Mouse (Mus musculus) heart, embryonic 13.5 days (tissue): ENCODE measurements around the gene Drc7. TPM values are rescaled to one million over a fixed set of nuclear protein-coding genes. Genes with fewer than 3 reads are reported as not detected.
A peak's percentile ranks its signal among the peaks of the same experiment; 100 is the strongest.
"Not testable (repeated sequence)": the region's sequence is repeated elsewhere in the genome, so short reads cannot be mapped to it uniquely, and the experiment has no call there.

ENCODE experiments used
- ATAC-seq: fragments of 200-750 bp; cut with Nextera tagmentation; 2 replicates; pipeline ENCODE4 v1.8.0; 2017; ENCODE audit warnings: moderate TSS enrichment; ENCODE audit not compliant: insufficient number of reproducible peaks, low FRiP score, low TSS enrichment; ENCODE audit errors: extremely low read depth
- H3K27ac ChIP-seq: fragments of 300-500 bp; sonication (generic); replicated peaks from 2 replicates; pipeline ENCODE4 v1.5.1; 2015; ENCODE audit warnings: moderate library complexity, mild to moderate bottlenecking, inconsistent platforms
- H3K27me3 ChIP-seq: fragments of 300-500 bp; sonication (generic); replicated peaks from 2 replicates; pipeline ENCODE4 v1.6.1; 2015; ENCODE audit warnings: mild to moderate bottlenecking, inconsistent platforms
- H3K36me3 ChIP-seq: fragments of 300-500 bp; sonication (generic); 2 replicates; pipeline ENCODE4 v1.6.1; 2015; ENCODE audit warnings: mild to moderate bottlenecking, inconsistent platforms
- H3K4me1 ChIP-seq: fragments of 300-500 bp; sonication (generic); 2 replicates; pipeline ENCODE4 v1.6.1; 2015; ENCODE audit warnings: inconsistent platforms
- H3K4me2 ChIP-seq: fragments of 300-500 bp; sonication (generic); 2 replicates; pipeline ENCODE4 v1.6.1; 2015; ENCODE audit warnings: inconsistent platforms, mild to moderate bottlenecking, moderate library complexity
- H3K4me3 ChIP-seq: fragments of 300-500 bp; sonication (generic); 2 replicates; pipeline ENCODE4 v1.5.1; 2015; ENCODE audit warnings: moderate library complexity, mild to moderate bottlenecking, inconsistent platforms
- H3K9ac ChIP-seq: fragments of 300-500 bp; sonication (generic); 2 replicates; pipeline ENCODE4 v1.6.1; 2015; ENCODE audit warnings: inconsistent platforms, mild to moderate bottlenecking, moderate library complexity
- H3K9me3 ChIP-seq: fragments of 300-500 bp; sonication (generic); 2 replicates; pipeline ENCODE4 v1.6.1; 2016; ENCODE audit warnings: inconsistent platforms
- WGBS: fragments of 180-500 bp; shearing (Covaris S2); methylation state at CpG from one replicate; pipeline ENCODE4 v1.1.7; 2015; ENCODE audit warnings: mixed read lengths; 5-methylcytosine and 5-hydroxymethylcytosine counted together
- polyA plus RNA-seq: library from polyadenylated mRNA; unstranded; fragments of >200 nt; fragmentation: Nextera tagmentation; extraction: Ambion mirVana; gene quantifications from 2 replicates; pipeline ENCODE4 v1.2.1, GENCODE M21; 2015

Drc7 gene
- polyA plus RNA-seq, 1 experiment from 2014 or later: not detected

DNA sequence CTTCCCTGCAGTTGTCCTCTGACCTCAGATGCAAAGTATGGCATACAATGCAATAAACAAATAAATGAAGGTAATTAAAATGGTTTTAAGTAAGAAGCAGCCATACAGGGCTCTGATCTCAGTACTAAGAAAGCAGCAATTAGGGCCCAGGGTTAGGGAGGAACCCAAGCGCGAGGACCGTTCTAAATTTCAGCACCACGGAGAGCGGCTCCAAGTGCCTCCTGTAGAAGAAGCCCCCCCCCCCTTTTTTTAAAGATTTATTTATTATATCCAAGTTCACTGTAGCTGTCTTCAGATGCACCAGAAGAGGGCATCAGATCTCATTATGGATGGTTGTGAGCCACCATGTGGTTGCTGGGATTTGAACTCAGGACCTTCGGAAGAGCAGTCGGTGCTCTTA, 26.5 kb upstream of the Drc7 start:
- H3K4me2 ChIP-seq, H3K4me3 ChIP-seq, H3K9me3 ChIP-seq, ATAC-seq, H3K27me3 ChIP-seq, H3K36me3 ChIP-seq, H3K9ac ChIP-seq, H3K4me1 ChIP-seq, H3K27ac ChIP-seq: not testable (repeated sequence)
- WGBS: 49% methylated on average over 7 of the region's 7 CpGs

DNA sequence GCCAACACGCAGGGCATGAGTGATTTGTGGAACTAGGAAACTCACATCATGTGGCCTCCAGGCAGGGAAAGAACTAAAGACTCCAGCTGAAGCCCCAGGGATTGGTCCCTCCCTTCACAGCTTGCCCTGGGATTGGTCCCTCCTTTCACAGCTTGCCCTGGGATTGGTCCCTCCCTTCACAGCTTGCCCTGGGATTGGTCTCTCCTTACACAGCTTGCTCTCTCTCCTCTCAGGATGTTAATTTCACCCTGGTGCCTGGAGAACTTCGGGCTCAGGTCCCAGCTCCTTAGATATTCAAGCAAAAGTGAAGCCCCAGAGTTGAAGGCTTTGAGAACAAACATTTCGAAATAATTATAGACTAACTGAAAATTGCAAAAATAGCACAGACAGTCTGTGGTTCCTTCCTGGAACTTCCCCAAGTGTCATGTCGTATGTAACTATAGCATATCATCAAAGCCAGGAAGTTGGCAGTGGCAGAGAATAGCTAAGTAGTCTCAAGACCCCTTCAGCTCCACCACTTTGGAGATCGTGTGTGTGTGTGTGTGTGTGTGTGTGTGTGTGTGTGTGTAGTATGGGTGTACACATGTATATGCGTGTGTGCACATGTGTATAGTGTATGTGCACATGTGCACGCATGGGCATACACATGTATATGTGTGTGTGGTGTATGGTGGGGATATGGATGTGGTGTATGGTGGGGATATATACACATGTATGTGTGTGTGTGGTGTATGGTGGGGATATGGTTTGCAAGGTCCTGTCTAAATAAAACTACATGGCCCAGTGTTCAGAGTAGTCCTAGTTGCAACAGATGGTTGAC, 17.6 kb upstream of the Drc7 start:
- Histone ChIP-seq H3K27me3 (no peaks in the 10 kb centered on the region; the same call in 1 of the 2 replicates), H3K4me1 (no peaks in the 10 kb centered on the region), H3K4me3 (no peak overlapping the region), H3K9me3 (no peaks in the 10 kb centered on the region), H3K9ac (no peak overlapping the region), H3K36me3 (no peaks in the 10 kb centered on the region), H3K27ac (no peak overlapping the region), H3K4me2 (no peak overlapping the region)
- peak; percentile 38; the same call in 1 of the 2 replicates for ATAC-seq
- WGBS: 54% methylated on average over 7 of the region's 7 CpGs

DNA sequence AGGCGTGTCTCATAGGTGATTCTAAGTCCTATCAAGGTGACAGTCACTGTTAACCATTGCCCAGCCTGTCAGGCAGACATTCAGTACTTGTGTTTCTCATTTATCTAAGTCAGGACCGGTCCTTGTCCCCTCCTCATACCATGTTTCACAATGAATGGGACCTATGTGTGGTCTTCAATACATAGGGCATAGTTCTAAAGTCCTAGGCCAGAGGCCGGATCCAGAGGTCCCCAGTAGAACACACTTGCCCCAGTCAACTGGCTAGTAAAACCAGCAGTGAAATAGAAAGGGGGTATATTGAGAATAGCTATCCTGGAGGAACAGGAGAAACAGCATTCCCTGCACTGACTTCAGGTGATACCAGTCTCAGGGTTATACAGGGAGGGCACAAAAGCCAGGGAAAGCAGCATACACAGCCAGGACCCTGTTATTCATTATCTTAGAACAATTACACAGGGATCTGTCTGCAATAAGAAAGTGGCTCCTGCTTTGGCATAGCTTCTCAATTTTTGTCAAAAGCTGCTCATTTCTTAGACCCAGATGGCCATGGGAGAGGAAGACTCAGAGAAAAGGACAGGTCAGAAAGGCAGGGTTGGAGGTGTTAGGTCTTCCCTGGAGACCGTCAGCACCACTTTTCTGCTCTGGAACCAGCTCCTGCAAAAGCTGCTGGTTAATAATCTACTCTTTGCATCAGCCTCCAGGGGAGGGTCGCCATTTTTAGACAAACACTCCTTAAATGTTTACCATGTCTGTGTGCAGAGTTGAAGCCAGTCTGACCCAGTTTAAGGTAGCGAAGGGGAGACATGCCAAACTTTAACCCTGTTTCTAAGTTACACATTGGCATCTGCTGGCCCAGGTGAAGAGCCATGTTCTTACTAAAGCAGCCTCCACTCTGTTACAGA, 12.8 kb upstream of the Drc7 start:
- Histone ChIP-seq H3K4me3 (no peak overlapping the region), H3K9me3 (no peaks in the 10 kb centered on the region), H3K9ac (no peak overlapping the region), H3K27me3 (no peaks in the 10 kb centered on the region; the same call in 1 of the 2 replicates), H3K4me2 (no peak overlapping the region), H3K27ac (no peak overlapping the region), H3K4me1 (no peaks in the 10 kb centered on the region), H3K36me3 (no peaks in the 10 kb centered on the region)
- WGBS: 61% methylated on average over 6 of the region's 6 CpGs
- ATAC-seq: no peak

DNA sequence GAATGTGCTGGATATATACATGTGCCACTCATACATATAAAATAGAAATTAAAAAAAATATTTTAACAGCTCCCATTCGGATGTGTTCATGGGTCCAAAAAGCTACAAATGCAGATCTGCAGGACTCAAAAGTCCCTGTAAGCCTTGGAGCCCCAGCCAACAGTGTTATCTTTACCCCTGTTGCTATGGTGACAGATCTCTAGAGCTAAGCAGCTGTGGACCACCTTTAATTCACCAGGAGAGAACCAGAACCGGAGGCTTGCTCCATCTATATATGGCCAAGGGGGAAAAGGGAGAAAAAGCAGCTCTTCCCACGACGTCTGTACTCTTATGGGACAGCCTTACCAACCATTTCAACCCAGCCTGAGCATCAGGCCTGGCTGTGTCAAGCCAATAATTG, 10.1 kb upstream of the Drc7 start:
- H3K27ac ChIP-seq: no peak overlapping the region
- WGBS: 60% methylated on average over 4 of the region's 4 CpGs
- no peaks in the 10 kb centered on the region for H3K36me3 ChIP-seq
- no peak overlapping the region for H3K9ac ChIP-seq
- H3K4me1 ChIP-seq: no peaks in the 10 kb centered on the region
- ATAC-seq: no peak
- no peaks in the 10 kb centered on the region; the same call in none of the 2 replicates for H3K27me3 ChIP-seq
- no peak overlapping the region for H3K4me2 ChIP-seq
- H3K4me3 ChIP-seq: no peak overlapping the region
- no peaks in the 10 kb centered on the region for H3K9me3 ChIP-seq

DNA sequence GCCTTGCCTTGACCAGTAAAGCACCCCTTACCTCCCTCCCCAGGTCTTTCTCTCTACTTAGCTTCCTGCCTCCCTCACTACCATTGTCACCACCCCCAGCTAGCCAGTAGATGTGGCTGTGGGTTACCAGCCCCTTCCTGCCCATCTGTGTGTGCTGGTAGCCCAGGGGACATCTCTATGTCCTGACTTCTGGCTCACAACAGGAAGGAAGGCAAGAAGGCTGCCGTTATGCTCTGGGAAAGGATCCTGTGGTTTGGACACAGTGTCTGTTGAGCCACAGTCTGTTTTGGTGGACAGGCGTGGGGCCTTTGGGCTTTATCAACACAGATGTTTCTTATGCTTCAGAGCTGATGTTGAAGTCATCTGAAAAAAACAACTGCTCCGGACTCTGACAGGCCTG, 7.9 kb upstream of the Drc7 start:
- Histone ChIP-seq H3K9me3 (no peaks in the 10 kb centered on the region), H3K27ac (no peak overlapping the region), H3K4me3 (no peak overlapping the region), H3K27me3 (no peaks in the 10 kb centered on the region; the same call in none of the 2 replicates), H3K36me3 (no peaks in the 10 kb centered on the region), H3K4me1 (no peaks in the 10 kb centered on the region), H3K9ac (no peak overlapping the region), H3K4me2 (no peak overlapping the region)
- 61% methylated on average over 3 of the region's 3 CpGs for WGBS
- ATAC-seq: no peak

DNA sequence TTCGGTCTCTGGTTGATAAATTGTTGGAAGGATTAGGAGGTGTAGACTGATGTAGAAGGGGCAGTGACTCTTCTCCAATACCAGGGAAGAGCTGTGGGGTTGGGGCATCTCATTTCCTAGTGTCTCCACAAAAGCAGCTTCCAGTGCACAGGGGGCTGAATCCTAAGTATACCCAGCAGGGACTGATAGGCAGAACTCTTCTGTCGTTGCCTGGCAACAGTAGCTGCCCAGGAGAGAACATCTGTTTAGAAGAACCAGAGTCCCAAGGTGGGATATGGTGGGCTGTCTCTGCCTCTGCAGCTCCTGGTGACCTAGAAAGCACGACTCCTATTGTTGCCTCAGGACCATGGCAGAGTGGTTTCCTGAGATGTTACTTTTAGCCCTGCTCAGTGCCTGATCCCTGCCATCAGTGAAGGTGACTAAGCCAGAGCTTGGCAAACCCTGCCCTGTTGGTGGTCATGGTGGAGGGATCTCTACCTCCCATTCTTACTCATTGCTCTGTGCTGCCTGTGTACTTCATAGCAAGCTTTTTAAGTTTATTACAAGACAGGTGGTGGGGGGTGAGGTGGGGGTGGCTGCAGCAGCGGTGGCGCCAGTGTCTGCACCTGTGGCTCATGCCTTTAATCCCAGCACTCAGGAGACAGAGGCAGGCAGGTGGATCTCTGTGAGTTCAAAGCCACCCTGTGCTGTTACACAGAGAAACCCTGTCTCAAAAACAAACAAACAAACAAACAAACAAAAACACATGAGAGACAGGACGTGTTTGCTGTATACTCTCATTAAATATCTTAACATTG, 6.8 kb upstream of the Drc7 start:
- ATAC-seq: no peak
- Histone ChIP-seq H3K4me3 (no peak overlapping the region), H3K36me3 (no peaks in the 10 kb centered on the region), H3K9me3 (no peaks in the 10 kb centered on the region), H3K4me2 (no peak overlapping the region), H3K9ac (no peak overlapping the region), H3K27ac (no peak overlapping the region), H3K27me3 (no peaks in the 10 kb centered on the region; the same call in 1 of the 2 replicates), H3K4me1 (no peaks in the 10 kb centered on the region)
- WGBS: 63% methylated on average over 6 of the region's 6 CpGs

DNA sequence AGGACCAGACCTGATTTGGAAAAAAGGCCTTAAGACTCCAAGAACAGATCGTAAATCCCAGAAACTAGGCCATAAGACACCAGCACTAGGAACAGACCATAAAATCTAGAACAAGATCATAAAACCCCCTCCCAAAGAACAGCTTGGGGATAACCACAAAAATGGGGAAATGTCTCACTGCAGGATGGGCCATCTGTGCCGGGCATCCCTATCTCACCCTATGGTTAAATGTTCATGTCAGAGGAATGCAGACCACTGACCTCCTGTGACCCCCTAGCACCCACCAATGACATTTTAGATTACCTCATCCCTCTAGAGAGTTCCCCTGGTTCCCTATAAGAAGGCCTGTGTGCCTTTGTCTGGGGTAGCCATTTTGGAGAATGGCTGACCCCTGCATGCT, 5.3 kb upstream of the Drc7 start:
- Histone ChIP-seq H3K9me3 (no peaks in the 10 kb centered on the region), H3K36me3 (no peaks in the 10 kb centered on the region), H3K4me3 (no peak overlapping the region), H3K27me3 (no peaks in the 10 kb centered on the region; the same call in 1 of the 2 replicates), H3K4me1 (no peaks in the 10 kb centered on the region), H3K4me2 (no peak overlapping the region), H3K27ac (no peak overlapping the region), H3K9ac (no peak overlapping the region)
- 59% methylated on average over 2 of the region's 2 CpGs for WGBS
- no peak for ATAC-seq

DNA sequence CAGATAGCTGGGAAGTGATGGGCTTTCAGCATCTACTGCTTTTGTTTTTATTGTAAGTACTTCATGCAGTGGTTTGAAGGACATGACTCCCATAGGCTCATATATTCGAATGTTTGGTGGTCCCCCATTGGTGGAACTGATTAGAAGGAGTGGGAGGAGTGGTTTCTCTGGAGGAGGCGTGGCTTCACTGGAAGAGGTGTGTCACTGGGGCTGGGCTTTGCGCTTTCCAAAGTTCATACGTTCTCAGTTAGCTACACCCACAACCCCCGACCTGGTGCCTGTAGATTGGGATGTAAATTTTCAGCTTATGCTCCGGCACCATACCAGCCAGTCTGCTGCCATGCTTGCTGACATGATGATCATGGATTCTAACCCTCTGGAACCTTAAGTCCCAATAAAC, 465 bp upstream of the Drc7 start:
- WGBS: 47% methylated on average over 6 of the region's 6 CpGs
- no peak for ATAC-seq

DNA sequence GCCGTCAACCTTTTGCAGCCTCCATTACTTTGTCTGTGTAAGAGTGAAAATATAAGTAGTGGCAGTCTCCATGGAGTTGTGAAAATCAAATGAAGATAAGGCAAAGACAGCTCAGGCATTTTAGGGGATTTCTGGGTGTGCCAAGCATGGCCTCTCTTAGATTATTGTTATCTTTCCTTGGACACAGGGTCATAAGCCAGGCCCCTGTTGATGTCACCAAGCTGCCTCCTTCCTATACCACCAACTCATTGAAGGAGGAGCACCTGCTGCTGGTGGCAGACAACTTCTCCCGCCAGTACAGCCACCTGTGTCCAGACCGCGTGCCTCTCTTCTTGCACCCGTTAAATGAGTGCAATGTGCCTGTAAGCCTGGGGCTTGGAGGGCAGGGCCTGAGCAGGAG, 1.5 kb downstream of the Drc7 start:
- no peak for ATAC-seq
- Histone ChIP-seq H3K9me3 (no peaks in the 10 kb centered on the region), H3K4me1 (peaks cover 12% of the 10 kb centered on the region), H3K9ac (no peak overlapping the region), H3K4me3 (no peak overlapping the region), H3K27ac (no peak overlapping the region), H3K4me2 (no peak overlapping the region), H3K27me3 (no peaks in the 10 kb centered on the region), H3K36me3 (no peaks in the 10 kb centered on the region)
- 77% methylated on average over 5 of the region's 5 CpGs for WGBS

More for the DNA sequence above, 465 bp upstream of the Drc7 start:
- Histone ChIP-seq H3K4me3 (no peak overlapping the region), H3K9ac (no peak overlapping the region), H3K9me3 (no peaks in the 10 kb centered on the region), H3K4me1 (peaks cover 5% of the 10 kb centered on the region), H3K27me3 (no peaks in the 10 kb centered on the region), H3K27ac (no peak overlapping the region), H3K36me3 (no peaks in the 10 kb centered on the region), H3K4me2 (no peak overlapping the region)

DNA sequence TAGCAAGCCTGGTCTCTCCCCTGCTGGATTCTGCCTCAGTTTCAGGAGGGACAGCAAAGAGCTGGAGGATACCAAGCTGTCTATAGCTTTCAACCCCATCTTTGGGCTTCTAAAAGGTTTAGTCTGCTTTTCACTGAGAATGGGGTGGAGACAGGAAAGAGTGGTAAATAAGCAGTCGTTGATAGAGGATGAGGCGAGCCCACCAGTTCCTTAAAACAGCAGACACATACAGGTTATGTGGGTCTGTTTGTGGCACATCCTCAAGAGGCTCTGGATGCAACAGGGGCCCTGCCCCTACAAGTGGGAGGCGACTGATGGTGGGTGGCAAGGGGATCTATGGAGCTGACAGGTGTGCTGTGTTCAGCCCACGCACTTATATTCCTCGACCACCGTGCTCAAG, 3.8 kb downstream of the Drc7 start:
- H3K27ac ChIP-seq: no peak overlapping the region
- H3K9ac ChIP-seq: no peak overlapping the region
- peaks cover 12% of the 10 kb centered on the region for H3K4me1 ChIP-seq
- no peak overlapping the region for H3K4me3 ChIP-seq
- H3K4me2 ChIP-seq: no peak overlapping the region
- no peaks in the 10 kb centered on the region for H3K9me3 ChIP-seq
- no peaks in the 10 kb centered on the region for H3K36me3 ChIP-seq
- 69% methylated on average over 6 of the region's 6 CpGs for WGBS
- no peaks in the 10 kb centered on the region for H3K27me3 ChIP-seq
- no peak for ATAC-seq
